ENCODE assay signal across 8 mouse cellular contexts in genomic region chr14:34502475-34503324, GRCm38 (mm10). TPM values are rescaled to one million over a fixed set of nuclear protein-coding genes. Genes with fewer than 3 reads are reported as not detected.
A peak's percentile ranks its signal among the peaks of the same experiment; 100 is the strongest.
DNase-seq lines count a peak whose midpoint lies in the region; ATAC-seq and TF ChIP-seq lines count a peak whose summit lies in the region.

No protein-coding gene starts in this region.

- CTCF ChIA-PET in Patski (lab: Charles Lee): no interaction called here

- peaks cover 37% of the 10 kb centered on the region for H3K4me1 ChIP-seq in hindbrain, embryonic 15.5 days (replicated peaks)

- H3K27me3 ChIP-seq in Patski: no peaks in the 10 kb centered on the region
- H3K27me3 ChIP-seq in hindbrain, embryonic 15.5 days: no peaks in the 10 kb centered on the region

- peak overlapping the region; percentile 65 for H3K4me3 ChIP-seq in hindbrain, embryonic 15.5 days

- H3K4me2 ChIP-seq in hindbrain, embryonic 15.5 days: peak overlapping the region; percentile 58

- H3K9me3 ChIP-seq in hindbrain, embryonic 15.5 days: no peaks in the 10 kb centered on the region

- peak overlapping the region; percentile 85 for H3K9ac ChIP-seq in hindbrain, embryonic 15.5 days

- in situ Hi-C loops in Patski (cut with MboI; ENCODE audit: low pct_unique_long_range_greater_than_20kb): loop anchor here (5.0 kb wide), 1 partner anchor 45 kb away; no protein-coding TSS in a partner anchor

- H3K27ac ChIP-seq in hindbrain, embryonic 15.5 days (replicated peaks): peak overlapping the region; percentile 94

- peak; percentile 68 for ATAC-seq in Patski
- ATAC-seq in hindbrain, embryonic 15.5 days (ENCODE audit: low FRiP score, low read depth): peak; percentile 93

- POLR2A ChIA-PET in Patski (lab: Charles Lee): interaction anchor here (1.0 to 1.3 kb wide), 2 partner anchors 13 to 45 kb away, joined by 3 read pairs; no protein-coding TSS in a partner anchor

- WGBS in hindbrain, embryonic 15.5 days: under 1% methylated on average over 69 of the region's 115 CpGs

- TF ChIP-seq CTCF in Patski (IDR thresholded peaks at IDR 0.05): no peak

- H3K36me3 ChIP-seq in hindbrain, embryonic 15.5 days: no peaks in the 10 kb centered on the region

- DNase-seq in Patski (ENCODE audit: low read depth, low spot score): no peak
- DNase-seq in cerebellum, postnatal 14 days: peak; percentile 91 to 97
- peak; percentile 88 for DNase-seq in gastrocnemius, adult 18-20 months (ENCODE audit: low spot score)
- DNase-seq in left cerebral cortex, adult 11 months (ENCODE audit: low spot score): peak; percentile 78
- peak; percentile 80 for DNase-seq in lung, postnatal 25 days (ENCODE audit: low spot score)
- DNase-seq in retina, postnatal 1 day: peak; percentile 94
- peak; percentile 80 to 85 for DNase-seq in urinary bladder, adult 18-20 months (ENCODE audit: low spot score in 2 of 2)

RNA-seq across cellular contexts. Expression of gene Bmpr1a, which starts 0.4 kb away (rescaled TPM):
- polyA plus RNA-seq in Patski (2021): 53.2 TPM
- 10 to 100 TPM; 46.3 to 47.4 TPM for total RNA-seq in gastrocnemius, adult 18-20 months (2021)
- polyA plus RNA-seq in hindbrain, embryonic 15.5 days (2015; fragmentation: Nextera tagmentation; extraction: Ambion mirVana): 20.7 and 21.4 TPM in 2 replicates

RNA-seq across cellular contexts. Expression of gene 9230112D13Rik, which starts 19.9 kb away (rescaled TPM):
- polyA plus RNA-seq in Patski (2021): not detected
- total RNA-seq in gastrocnemius, adult 18-20 months (2021): not detected
- not detected in 2 replicates for polyA plus RNA-seq in hindbrain, embryonic 15.5 days (2015; fragmentation: Nextera tagmentation; extraction: Ambion mirVana)
